Mouse (Mus musculus) c-Kit-positive CD71-positive TER-119-negative erythroid progenitor cells, embryonic 14.5 days (primary cell): ENCODE measurements at regions not wholly inside any gene's neighbourhood (a gene's known extent, or its start where the extent isn't known, plus 50 kb on each side); places are given as distances from the start of the nearest gene placed in this dataset.

Experiments used
- DNase-seq: peaks from one replicate; pipeline ENCODE4 v3.0.0-alpha.2; 2013; ENCODE audit warnings: low read depth

GRCm38 (mm10) chr13:116795041-116795440, 230.3 kb downstream of the Parp8 start:
- no peak for DNase-seq

- no peak for DNase-seq
Measured at GRCm38 (mm10) chr13:116781616-116782015, 243.7 kb downstream of the Parp8 start.

DNA sequence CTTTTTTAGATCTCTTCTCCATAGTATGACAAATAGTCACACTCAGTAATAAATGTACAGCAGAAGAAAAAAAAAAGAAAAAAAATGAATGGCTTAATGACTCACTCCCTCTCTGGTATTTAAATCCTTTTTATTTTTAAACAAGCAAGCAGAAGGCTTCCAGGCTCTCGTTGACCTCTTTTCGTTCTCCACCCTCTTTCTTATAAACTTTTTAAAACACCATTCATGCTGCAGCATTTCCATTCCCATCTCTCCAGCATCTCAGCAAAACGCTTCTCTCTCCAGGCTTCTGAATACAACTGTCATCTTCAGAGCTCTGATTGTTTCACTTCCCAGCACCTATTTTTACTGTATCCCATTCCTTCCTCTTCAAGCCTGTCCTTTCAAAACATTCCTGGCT, 259.8 kb downstream of the Parp8 start:
- no peak for DNase-seq

DNA sequence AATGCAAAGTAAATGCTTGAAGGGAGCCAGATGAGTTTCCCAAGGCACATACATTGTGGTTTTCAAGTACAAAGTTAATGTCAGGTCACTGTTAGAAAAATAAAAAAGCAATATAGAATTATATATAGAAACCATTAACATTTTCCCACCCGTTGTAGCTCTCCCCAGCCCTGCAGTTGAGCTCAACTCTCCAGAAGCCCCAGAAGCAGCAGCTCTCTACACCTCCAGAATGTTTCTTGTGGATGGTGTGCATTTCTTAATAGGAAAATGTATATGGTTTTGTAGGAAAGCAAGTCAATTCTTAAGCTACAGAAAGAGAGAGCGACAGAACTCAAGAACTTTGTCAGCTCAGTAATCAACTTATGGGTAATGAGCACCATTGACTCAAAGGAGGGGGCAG, 265.4 kb downstream of the Parp8 start:
- DNase-seq: no peak

DNA sequence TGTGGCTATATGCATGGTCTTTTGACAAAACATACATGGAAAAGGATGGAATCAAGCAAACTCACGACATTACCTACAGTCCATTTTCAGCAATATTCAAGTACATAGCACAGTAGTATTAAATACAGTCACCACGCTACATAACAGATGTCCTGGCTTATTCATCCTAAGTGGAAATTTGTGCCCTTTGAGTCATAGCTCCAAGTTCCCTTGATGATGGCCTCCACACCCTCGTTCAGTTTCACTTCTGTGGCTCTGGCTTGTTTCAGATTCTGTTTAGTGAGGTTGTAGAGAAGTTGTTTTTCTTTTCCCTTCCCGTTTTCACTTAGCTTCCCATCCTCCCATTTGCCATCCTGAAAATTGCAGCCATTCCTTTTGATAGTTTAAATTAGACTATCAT, 284.5 kb downstream of the Parp8 start:
- DNase-seq: no peak

DNA sequence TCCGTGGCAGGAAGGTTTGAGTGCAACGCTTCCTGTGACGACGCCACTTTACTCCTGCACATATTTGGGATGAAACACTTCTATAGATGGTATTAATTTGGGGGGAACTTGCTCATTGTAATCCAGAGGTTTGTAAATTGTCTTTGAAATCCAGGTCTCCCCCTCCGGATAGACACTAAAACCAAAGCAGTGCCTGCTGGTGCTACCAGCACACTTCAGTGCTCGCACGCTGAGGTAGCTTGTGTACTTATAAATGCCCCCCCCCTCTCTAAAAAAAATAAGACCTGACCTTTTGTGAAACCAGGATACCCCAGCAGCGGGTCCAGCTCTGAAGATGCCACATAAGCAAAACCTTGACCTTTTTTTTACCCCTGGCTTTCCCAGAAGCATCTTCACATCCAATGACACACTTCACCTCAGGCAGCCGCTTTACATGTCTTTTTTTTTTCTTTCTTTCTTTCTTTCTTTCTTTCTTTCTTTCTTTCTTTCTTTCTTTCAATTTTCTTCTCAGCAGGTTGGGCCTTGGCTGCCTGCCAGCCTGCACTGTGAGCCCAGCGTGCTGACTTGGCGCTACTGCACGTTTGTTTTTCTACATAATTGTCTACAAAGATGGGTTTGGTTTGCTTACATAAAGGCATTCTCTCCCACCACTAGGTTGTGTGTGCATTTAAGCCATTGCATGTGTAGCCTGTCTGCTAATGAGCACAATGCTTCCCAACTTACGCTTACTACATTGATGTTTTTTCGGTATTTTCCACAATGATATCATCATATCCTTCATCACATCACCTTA, 301.8 kb downstream of the Parp8 start:
- DNase-seq: no peak

DNA sequence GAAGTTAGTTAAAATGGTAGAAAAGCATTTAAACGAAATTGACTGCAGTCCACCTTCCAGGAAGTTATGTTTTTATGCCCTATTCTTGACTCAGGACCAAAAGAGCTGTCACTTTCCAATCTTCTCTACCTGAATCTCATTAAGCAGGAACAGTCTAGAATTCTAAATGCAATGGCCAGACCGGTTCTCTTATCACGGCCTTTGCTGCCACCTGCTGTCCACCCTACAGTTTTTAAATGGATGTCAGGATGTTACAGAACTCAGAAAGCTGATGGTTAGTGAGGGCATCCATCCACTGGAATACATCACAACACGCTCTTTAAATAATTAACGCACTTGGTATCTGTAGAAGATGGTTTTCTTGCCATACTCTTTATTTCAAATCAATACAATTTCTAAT, 310.5 kb downstream of the Parp8 start:
- no peak for DNase-seq

- peak; percentile 10 for DNase-seq
Measured at GRCm38 (mm10) chr13:116711866-116712593, 313.3 kb downstream of the Parp8 start.

GRCm38 (mm10) chr13:116711148-116711865, 314.0 kb downstream of the Parp8 start:
- no peak for DNase-seq

DNA sequence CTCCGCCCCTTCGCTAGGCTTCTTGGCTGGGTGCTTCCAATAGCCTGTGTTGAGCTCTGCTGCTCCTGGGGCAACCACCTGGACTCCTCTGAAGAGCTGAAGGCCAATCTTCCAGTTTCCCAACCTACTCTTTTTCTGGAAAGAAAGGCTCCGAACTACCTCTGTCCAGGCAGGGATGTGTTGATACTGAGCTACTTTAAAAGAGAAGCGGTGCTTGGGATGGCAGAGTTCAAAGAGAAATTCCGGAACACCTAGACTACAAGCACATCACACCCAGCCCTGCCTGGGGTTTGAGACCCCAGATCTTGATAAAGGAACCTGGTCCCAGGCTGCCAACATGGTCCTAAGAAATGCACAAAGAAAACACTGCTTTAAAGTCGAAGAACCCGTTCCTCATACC, 315.7 kb downstream of the Parp8 start:
- no peak for DNase-seq

DNA sequence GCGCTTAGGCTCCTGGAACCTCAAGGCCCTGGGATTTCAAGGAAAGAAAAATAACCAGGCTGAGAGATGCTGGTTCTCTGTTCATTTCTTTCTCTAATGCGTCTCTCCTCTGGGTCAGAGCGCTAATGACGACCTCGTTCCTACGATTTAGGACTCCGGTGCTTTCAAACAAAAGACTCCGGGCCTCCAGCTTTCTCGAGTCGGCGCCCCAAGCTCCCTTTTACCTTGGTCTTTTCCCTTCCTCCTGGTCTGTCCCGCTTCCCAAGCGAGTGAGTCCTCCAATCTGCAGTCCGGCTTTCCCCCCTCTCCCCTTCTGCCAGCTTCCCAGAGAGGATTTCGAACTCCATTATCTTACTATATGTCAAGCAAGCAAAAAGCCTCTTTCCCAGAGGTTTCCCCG, 316.5 kb downstream of the Parp8 start:
- DNase-seq: no peak

DNA sequence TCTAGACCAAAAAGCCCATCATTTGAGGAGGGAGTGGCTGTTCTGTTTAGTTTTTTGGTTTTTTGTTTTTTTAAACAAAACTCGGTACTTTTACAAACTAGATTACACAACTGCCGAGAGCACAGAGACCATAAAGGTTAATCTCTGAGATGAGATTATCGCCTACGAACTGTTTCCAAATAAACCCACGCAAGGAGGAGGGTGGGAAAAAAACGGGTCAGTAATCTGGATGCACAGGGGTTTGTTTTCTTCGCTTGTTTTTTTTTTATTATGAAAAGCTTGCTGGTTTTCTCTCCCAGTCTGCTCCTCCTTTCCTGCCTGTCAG, 316.9 kb downstream of the Parp8 start:
- no peak for DNase-seq

GRCm38 (mm10) chr13:116707621-116708455, 317.5 kb downstream of the Parp8 start:
- no peak for DNase-seq

DNA sequence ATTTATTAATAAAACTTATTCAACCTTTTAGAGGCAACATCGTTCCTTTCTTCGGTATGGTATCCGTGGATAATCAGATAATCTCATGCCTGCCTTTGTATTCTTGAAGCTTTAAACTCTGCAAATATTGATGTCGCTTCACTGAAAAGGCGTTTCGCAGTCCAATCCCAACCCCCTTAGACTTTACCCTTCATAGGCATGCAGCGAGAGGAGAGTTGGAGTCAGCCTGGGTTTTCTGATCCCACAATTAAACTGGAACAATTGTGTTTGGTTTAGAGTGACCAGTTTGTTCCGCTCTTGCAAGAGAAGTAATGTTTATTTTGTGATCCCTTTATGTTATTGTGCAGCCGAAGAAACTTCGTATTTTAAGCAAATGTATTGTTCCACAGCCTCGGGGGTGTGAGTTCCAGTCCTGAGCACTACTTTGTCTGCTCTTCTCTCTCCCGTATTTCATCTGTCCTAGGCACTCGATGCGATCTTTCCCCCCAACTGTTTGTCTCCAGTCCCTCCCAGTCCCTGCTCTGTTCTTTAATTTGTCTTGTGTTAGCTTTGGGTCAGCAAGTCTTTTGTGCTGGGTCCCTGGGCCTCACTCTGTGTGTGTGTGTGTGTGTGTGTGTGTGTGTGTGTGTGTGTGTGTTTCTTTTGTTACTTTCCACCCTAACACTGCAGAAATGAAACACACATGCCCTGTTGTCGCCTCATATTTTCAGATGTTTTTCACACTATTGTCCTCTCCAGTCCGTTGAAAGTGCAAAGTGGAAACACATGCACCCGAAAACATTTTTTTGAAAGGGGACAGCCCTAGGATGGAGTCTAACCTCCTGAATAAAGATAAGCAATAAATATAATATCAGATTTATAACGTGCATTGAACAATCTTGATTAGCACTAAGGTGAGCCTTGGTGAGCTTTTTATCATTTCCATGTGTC, 318.7 kb downstream of the Parp8 start:
- DNase-seq: no peak

- DNase-seq: no peak
Measured at GRCm38 (mm10) chr13:116705611-116706386, 319.5 kb downstream of the Parp8 start.

- no peak for DNase-seq
Measured at GRCm38 (mm10) chr13:116688714-116689113, 336.6 kb downstream of the Parp8 start.
